Mouse (Mus musculus): ENCODE measurements around the gene Dnm3.

DNA sequence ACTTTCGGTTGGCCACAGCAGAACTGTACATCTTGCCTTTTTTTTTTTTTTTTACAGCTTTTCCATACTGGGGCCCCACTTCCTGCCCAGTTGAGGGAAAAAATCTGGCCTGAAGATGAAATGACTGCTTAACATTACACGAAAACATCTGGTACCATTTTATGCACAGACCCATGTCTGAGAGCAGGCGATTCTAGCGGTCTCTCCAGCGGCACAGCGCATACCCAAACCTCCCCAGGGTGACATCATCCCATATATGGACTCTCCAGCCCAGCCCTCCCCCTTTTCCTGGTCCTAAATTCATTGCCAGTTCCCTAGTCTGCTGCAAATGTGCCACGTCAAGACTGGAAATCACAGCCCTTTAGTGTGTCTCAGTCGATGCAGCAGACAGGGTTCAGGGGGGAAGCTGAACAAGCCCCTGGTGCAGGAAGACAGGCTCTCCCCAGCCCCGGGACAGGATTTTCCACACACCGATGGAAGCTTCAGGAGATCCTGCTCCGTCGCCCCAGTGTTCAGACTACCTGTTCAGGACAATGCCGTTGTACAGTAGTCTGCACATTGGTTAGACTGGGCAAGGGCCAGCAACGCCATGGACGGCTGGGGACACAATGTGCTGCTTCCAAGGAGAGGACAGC lies 260.4 kb downstream of the Dnm3 start:
- TF ChIP-seq CTCF (IDR thresholded peaks at IDR 0.05; ENCODE audit: borderline replicate concordance, extremely low read depth, insufficient read depth, insufficient read length) = no peak
- TF ChIP-seq POLR2A (IDR thresholded peaks at IDR 0.05; ENCODE audit: borderline replicate concordance, extremely low read depth, insufficient read depth, insufficient read length, poor library complexity, severe bottlenecking) = no peak
